Mouse (Mus musculus) limb, embryonic 15.5 days (tissue): ENCODE data around the gene Kcns3. TPM values are rescaled to one million over a fixed set of nuclear protein-coding genes. Genes with fewer than 3 reads are reported as not detected.

Source experiments
- ATAC-seq: fragments of 200-750 bp; cut with Nextera tagmentation; 2 replicates; pipeline ENCODE4 v1.8.0; 2017; ENCODE audit warnings: low read depth, moderate TSS enrichment; ENCODE audit not compliant: insufficient number of reproducible peaks, low FRiP score, low TSS enrichment
- H3K27ac ChIP-seq: fragments of 300-500 bp; sonication (generic); 2 replicates; pipeline ENCODE4 v1.5.1; 2015; ENCODE audit warnings: moderate library complexity, mild to moderate bottlenecking, inconsistent platforms
- H3K27me3 ChIP-seq: fragments of 300-500 bp; sonication (generic); 2 replicates; pipeline ENCODE4 v1.6.1; 2015; ENCODE audit warnings: inconsistent platforms
- H3K36me3 ChIP-seq: fragments of 300-500 bp; sonication (generic); 2 replicates; pipeline ENCODE4 v1.6.1; 2015; ENCODE audit warnings: inconsistent platforms
- H3K4me1 ChIP-seq: fragments of 300-500 bp; sonication (generic); 2 replicates; pipeline ENCODE4 v1.6.1; 2015; ENCODE audit warnings: inconsistent platforms
- H3K4me2 ChIP-seq: fragments of 300-500 bp; sonication (generic); 2 replicates; pipeline ENCODE4 v1.6.1; 2015; ENCODE audit warnings: mild to moderate bottlenecking, inconsistent platforms
- H3K4me3 ChIP-seq: fragments of 300-500 bp; sonication (generic); 2 replicates; pipeline ENCODE4 v1.5.1; 2015; ENCODE audit warnings: mild to moderate bottlenecking, inconsistent platforms
- H3K9ac ChIP-seq: fragments of 300-500 bp; sonication (generic); 2 replicates; pipeline ENCODE4 v1.6.1; 2015; ENCODE audit warnings: inconsistent platforms
- H3K9me3 ChIP-seq: fragments of 300-500 bp; sonication (generic); 2 replicates; pipeline ENCODE4 v1.6.1; 2016; ENCODE audit warnings: inconsistent platforms
- WGBS: fragments of 180-500 bp; shearing (Covaris S2); methylation state at CpG from one replicate; pipeline ENCODE4 v1.1.7; 2015; 5-methylcytosine and 5-hydroxymethylcytosine counted together
- polyA plus RNA-seq: library from polyadenylated mRNA; unstranded; fragments of >200 nt; fragmentation: Nextera tagmentation; extraction: Ambion mirVana; gene quantifications from 2 replicates; pipeline ENCODE4 v1.2.1, GENCODE M21; 2015

The Kcns3 gene
- polyA plus RNA-seq, 1 experiment from 2014 or later = 3.3 TPM

- Histone ChIP-seq H3K4me2 (peak overlapping the region; percentile 97), H3K36me3 (no peaks in the 10 kb centered on the region), H3K9ac (peak overlapping the region; percentile 39), H3K27me3 (peaks cover 51% of the 10 kb centered on the region), H3K27ac (no peak overlapping the region), H3K9me3 (no peaks in the 10 kb centered on the region), H3K4me1 (peaks cover 22% of the 10 kb centered on the region), H3K4me3 (peak overlapping the region; percentile 60)
- WGBS = under 1% methylated on average over 63 of the region's 66 CpGs
- peak; percentile 71 for ATAC-seq
These were observed 492 bp downstream of the Kcns3 start for GRCm38 (mm10) chr12:11150192-11150935.

- H3K9ac ChIP-seq = peak overlapping the region; percentile 39
- H3K9me3 ChIP-seq = no peaks in the 10 kb centered on the region
- peak overlapping the region; percentile 97 for H3K4me2 ChIP-seq
- H3K27ac ChIP-seq = no peak overlapping the region
- peak overlapping the region; percentile 60 for H3K4me3 ChIP-seq
- peaks cover 51% of the 10 kb centered on the region for H3K27me3 ChIP-seq
- WGBS = under 1% methylated on average over 39 of the region's 41 CpGs
- no peaks in the 10 kb centered on the region for H3K36me3 ChIP-seq
- peaks cover 22% of the 10 kb centered on the region for H3K4me1 ChIP-seq
- ATAC-seq = peak; percentile 45; the same call in 1 of the 2 replicates
These were observed 1.2 kb downstream of the Kcns3 start for GRCm38 (mm10) chr12:11149421-11150191.

GRCm38 (mm10) chr12:11149121-11149420 lies 1.8 kb downstream of the Kcns3 start:
- Histone ChIP-seq H3K4me3 (peak overlapping the region; percentile 60), H3K27me3 (peaks cover 51% of the 10 kb centered on the region), H3K27ac (no peak overlapping the region), H3K36me3 (no peaks in the 10 kb centered on the region), H3K4me1 (peaks cover 22% of the 10 kb centered on the region), H3K9me3 (no peaks in the 10 kb centered on the region), H3K9ac (peak overlapping the region; percentile 39), H3K4me2 (peak overlapping the region; percentile 97)
- WGBS = under 1% methylated on average over 14 of the region's 14 CpGs
- ATAC-seq = no peak; the same call in 1 of the 2 replicates

DNA sequence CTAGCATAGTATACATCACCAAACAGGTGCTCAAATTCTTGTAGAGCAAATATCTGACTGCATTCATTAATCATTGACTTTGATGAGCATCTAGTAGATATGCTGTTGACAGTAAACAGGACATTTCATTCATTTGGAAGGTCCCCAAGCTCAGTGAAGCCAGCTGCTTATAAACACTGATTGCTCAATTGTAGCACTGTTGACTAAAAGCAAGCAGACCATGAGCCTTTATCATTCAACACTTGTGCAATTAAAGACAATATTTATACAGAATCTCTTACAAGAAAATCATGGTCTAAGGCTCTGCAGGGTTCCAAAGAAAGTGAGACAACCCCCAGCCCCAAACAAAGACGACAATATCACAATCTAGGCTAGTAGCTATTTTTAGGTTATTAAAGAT lies 6.0 kb downstream of the Kcns3 start:
- Histone ChIP-seq H3K27ac (no peak overlapping the region), H3K9me3 (no peaks in the 10 kb centered on the region), H3K4me3 (no peak overlapping the region), H3K9ac (no peak overlapping the region), H3K4me2 (no peak overlapping the region), H3K4me1 (peaks cover 10% of the 10 kb centered on the region), H3K27me3 (peaks cover 20% of the 10 kb centered on the region), H3K36me3 (no peaks in the 10 kb centered on the region)
- WGBS = 69% methylated on average over 1 of the region's 1 CpGs
- ATAC-seq = no peak

DNA sequence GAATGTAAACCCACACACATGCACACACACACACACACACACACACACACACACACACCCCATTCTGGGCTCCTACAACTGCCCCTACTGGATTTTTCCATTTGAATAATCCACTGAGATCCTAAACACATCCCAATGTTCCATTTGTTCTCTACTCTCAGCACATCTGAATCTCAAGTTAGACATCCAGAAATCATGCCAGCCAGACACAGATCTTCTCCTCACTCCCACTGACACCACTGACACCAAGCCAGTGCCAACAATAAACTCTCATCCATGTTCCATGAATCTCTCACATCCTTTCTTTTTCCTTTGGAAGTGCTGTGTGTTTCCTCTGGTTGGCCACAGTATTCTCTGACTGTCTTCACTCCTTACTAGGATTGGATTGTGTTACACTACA lies 18.4 kb downstream of the Kcns3 start:
- Histone ChIP-seq H3K36me3 (no peaks in the 10 kb centered on the region), H3K9me3 (no peaks in the 10 kb centered on the region), H3K4me1 (no peaks in the 10 kb centered on the region), H3K27me3 (no peaks in the 10 kb centered on the region), H3K4me3 (no peak overlapping the region), H3K27ac (no peak overlapping the region), H3K9ac (no peak overlapping the region), H3K4me2 (no peak overlapping the region)
- no peak for ATAC-seq

GRCm38 (mm10) chr12:11129188-11129587 lies 21.7 kb downstream of the Kcns3 start:
- Histone ChIP-seq H3K9me3 (no peaks in the 10 kb centered on the region), H3K9ac (no peak overlapping the region), H3K4me2 (no peak overlapping the region), H3K36me3 (no peaks in the 10 kb centered on the region), H3K4me3 (no peak overlapping the region), H3K27ac (no peak overlapping the region), H3K27me3 (no peaks in the 10 kb centered on the region), H3K4me1 (no peaks in the 10 kb centered on the region)
- no peak for ATAC-seq
- WGBS = 46% methylated on average over 3 of the region's 3 CpGs

GRCm38 (mm10) chr12:11126186-11126759 lies 24.6 kb downstream of the Kcns3 start:
- no peak overlapping the region for H3K27ac ChIP-seq
- no peaks in the 10 kb centered on the region for H3K9me3 ChIP-seq
- H3K9ac ChIP-seq = no peak overlapping the region
- H3K4me2 ChIP-seq = no peak overlapping the region
- WGBS = 68% methylated on average over 5 of the region's 5 CpGs
- ATAC-seq = no peak
- H3K4me3 ChIP-seq = no peak overlapping the region
- no peaks in the 10 kb centered on the region for H3K36me3 ChIP-seq
- H3K4me1 ChIP-seq = no peaks in the 10 kb centered on the region
- no peaks in the 10 kb centered on the region for H3K27me3 ChIP-seq

GRCm38 (mm10) chr12:11101565-11101964 lies 49.3 kb downstream of the Kcns3 start:
- Histone ChIP-seq H3K27ac (no peak overlapping the region), H3K9me3 (no peaks in the 10 kb centered on the region), H3K4me1 (no peaks in the 10 kb centered on the region), H3K9ac (no peak overlapping the region), H3K4me2 (no peak overlapping the region), H3K36me3 (no peaks in the 10 kb centered on the region), H3K27me3 (no peaks in the 10 kb centered on the region), H3K4me3 (no peak overlapping the region)
- 82% methylated on average over 3 of the region's 3 CpGs for WGBS
- no peak for ATAC-seq

GRCm38 (mm10) chr12:11088626-11089372 lies 62.1 kb downstream of the Kcns3 start:
- Histone ChIP-seq H3K27ac (no peak overlapping the region), H3K36me3 (no peaks in the 10 kb centered on the region), H3K4me2 (no peak overlapping the region), H3K9ac (no peak overlapping the region), H3K9me3 (no peaks in the 10 kb centered on the region), H3K4me1 (no peaks in the 10 kb centered on the region), H3K27me3 (no peaks in the 10 kb centered on the region), H3K4me3 (no peak overlapping the region)
- WGBS = 42% methylated on average over 5 of the region's 5 CpGs
- ATAC-seq = no peak; the same call in 1 of the 2 replicates

DNA sequence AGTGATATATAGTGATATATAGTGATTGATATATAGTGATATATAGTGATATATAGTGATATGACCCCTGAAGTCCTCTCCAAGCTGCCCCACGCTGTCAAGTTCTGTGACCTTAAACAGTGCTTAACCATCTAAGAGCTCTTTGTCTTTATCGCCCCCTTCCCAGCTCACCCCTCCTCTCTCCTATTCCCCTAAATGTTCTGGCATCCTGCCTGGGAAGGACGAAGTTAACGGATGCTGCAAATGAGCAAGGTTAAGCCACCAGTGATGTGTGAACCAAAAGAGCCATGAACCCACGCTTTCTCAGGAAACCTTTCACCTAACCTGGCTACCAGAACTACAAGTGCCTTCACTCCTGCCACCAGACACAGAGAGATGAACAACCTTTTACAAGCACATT lies 64.0 kb downstream of the Kcns3 start:
- H3K4me2 ChIP-seq = no peak overlapping the region
- no peaks in the 10 kb centered on the region for H3K36me3 ChIP-seq
- no peak overlapping the region for H3K4me3 ChIP-seq
- no peaks in the 10 kb centered on the region for H3K4me1 ChIP-seq
- no peak overlapping the region for H3K9ac ChIP-seq
- no peaks in the 10 kb centered on the region for H3K27me3 ChIP-seq
- no peaks in the 10 kb centered on the region for H3K9me3 ChIP-seq
- 54% methylated on average over 5 of the region's 5 CpGs for WGBS
- ATAC-seq = no peak
- no peak overlapping the region for H3K27ac ChIP-seq

- Histone ChIP-seq H3K27ac (no peak overlapping the region), H3K27me3 (no peaks in the 10 kb centered on the region), H3K36me3 (no peaks in the 10 kb centered on the region), H3K4me1 (no peaks in the 10 kb centered on the region), H3K9ac (no peak overlapping the region), H3K4me2 (no peak overlapping the region), H3K9me3 (no peaks in the 10 kb centered on the region), H3K4me3 (no peak overlapping the region)
- ATAC-seq = no peak
- 81% methylated on average over 2 of the region's 2 CpGs for WGBS
These were observed 79.8 kb downstream of the Kcns3 start for GRCm38 (mm10) chr12:11071079-11071478.

DNA sequence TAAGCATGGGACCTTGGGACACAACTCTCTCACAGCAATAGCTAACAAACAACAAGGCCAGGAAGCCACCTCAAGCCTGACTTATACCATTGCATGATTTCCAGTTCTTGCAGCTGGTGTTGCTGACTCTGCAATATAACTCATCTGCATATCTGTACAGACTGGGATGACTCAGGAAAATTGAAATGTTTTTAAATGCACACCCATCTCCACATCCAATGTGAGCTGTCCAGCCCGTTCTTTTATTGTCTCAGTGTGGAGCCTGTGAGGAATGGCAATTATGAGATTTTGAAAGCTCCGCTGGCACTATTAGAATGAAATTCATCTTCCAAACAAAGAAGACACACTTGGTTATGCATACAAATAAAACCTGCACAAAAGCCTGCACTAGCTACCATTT lies 84.0 kb downstream of the Kcns3 start:
- Histone ChIP-seq H3K9me3 (no peaks in the 10 kb centered on the region), H3K4me3 (no peak overlapping the region), H3K36me3 (no peaks in the 10 kb centered on the region), H3K4me1 (no peaks in the 10 kb centered on the region), H3K27ac (no peak overlapping the region), H3K27me3 (no peaks in the 10 kb centered on the region), H3K4me2 (no peak overlapping the region), H3K9ac (no peak overlapping the region)
- WGBS = 76% methylated on average over 2 of the region's 2 CpGs
- no peak for ATAC-seq
